Mouse (Mus musculus) kidney, embryonic 14.5 days (tissue): Measurements from ENCODE around the gene Selenom. TPM values are rescaled to one million over a fixed set of nuclear protein-coding genes. Genes with fewer than 3 reads are reported as not detected.

Experiments
- ATAC-seq: fragments of 200-750 bp; cut with Nextera tagmentation; 2 replicates; pipeline ENCODE4 v1.8.0; 2017; ENCODE audit warnings: moderate number of reproducible peaks, mild to moderate bottlenecking, moderate TSS enrichment, moderate library complexity; ENCODE audit not compliant: low FRiP score, low TSS enrichment
- H3K27ac ChIP-seq: fragments of 300-500 bp; sonication (generic); 2 replicates; pipeline ENCODE4 v1.5.1; 2014; ENCODE audit warnings: low read depth, mild to moderate bottlenecking, low read length, moderate library complexity, mixed read lengths
- H3K27me3 ChIP-seq: fragments of 300-500 bp; sonication (generic); 2 replicates; pipeline ENCODE4 v1.6.1; 2014; ENCODE audit warnings: mild to moderate bottlenecking, low read length; ENCODE audit not compliant: control insufficient read depth, insufficient read depth
- H3K36me3 ChIP-seq: fragments of 300-500 bp; sonication (generic); 2 replicates; pipeline ENCODE4 v1.6.1; 2014; ENCODE audit warnings: low read length, mixed read lengths; ENCODE audit not compliant: control insufficient read depth, insufficient read depth
- H3K4me1 ChIP-seq: fragments of 300-500 bp; sonication (generic); 2 replicates; pipeline ENCODE4 v1.6.1; 2014; ENCODE audit warnings: low read length, mixed read lengths; ENCODE audit not compliant: control insufficient read depth, insufficient read depth
- H3K4me2 ChIP-seq: fragments of 300-500 bp; sonication (generic); replicated peaks from 2 replicates; pipeline ENCODE4 v1.6.1; 2014; ENCODE audit warnings: low read depth, mild to moderate bottlenecking, low read length
- H3K4me3 ChIP-seq: fragments of 300-500 bp; sonication (generic); 2 replicates; pipeline ENCODE4 v1.5.1; 2014; ENCODE audit warnings: mild to moderate bottlenecking, low read length
- H3K9ac ChIP-seq: fragments of 300-500 bp; sonication (generic); 2 replicates; pipeline ENCODE4 v1.6.1; 2014; ENCODE audit warnings: low read depth, mild to moderate bottlenecking, low read length, moderate library complexity
- H3K9me3 ChIP-seq: fragments of 300-500 bp; sonication (generic); 2 replicates; pipeline ENCODE4 v1.6.1; 2016; ENCODE audit warnings: low read length; ENCODE audit not compliant: control insufficient read depth
- WGBS: fragments of 180-500 bp; shearing (Covaris S2); extraction: QIAGEN DNeasy Blood & Tissue Kit; methylation state at CpG from one replicate; pipeline ENCODE4 v1.1.7; 2014; 5-methylcytosine and 5-hydroxymethylcytosine counted together
- polyA plus RNA-seq: library from polyadenylated mRNA; unstranded; fragments of >200 nt; fragmentation: Nextera tagmentation; extraction: Ambion mirVana; gene quantifications from 2 replicates; pipeline ENCODE4 v1.2.1, GENCODE M21; 2014

Gene Selenom
- polyA plus RNA-seq, 1 experiment from 2014 or later, result 82.1 TPM

- Histone ChIP-seq H3K36me3 (peaks cover 40% of the 10 kb centered on the region), H3K27ac (no peak overlapping the region), H3K4me3 (peak overlapping the region; percentile 29), H3K4me2 (peak overlapping the region; percentile 47), H3K4me1 (peaks cover 20% of the 10 kb centered on the region), H3K9me3 (no peaks in the 10 kb centered on the region), H3K27me3 (0 out of 2 replicates have a peak, but pooled peaks cover 4% of the 10 kb centered on the region), H3K9ac (no peak overlapping the region; the same call in 1 of the 2 replicates)
- WGBS, result 54% methylated on average over 13 of the region's 13 CpGs
- ATAC-seq, result no peak
Observed at GRCm38 (mm10) chr11:3517846-3518732, 3.6 kb downstream of the Selenom start.

- H3K4me3 ChIP-seq, result no peak overlapping the region
- H3K4me2 ChIP-seq, result no peak overlapping the region
- H3K27me3 ChIP-seq, result 0 out of 2 replicates have a peak, but pooled peaks cover 4% of the 10 kb centered on the region
- H3K4me1 ChIP-seq, result peaks cover 16% of the 10 kb centered on the region; the same call in 1 of the 2 replicates
- no peak overlapping the region for H3K9ac ChIP-seq
- 76% methylated on average over 4 of the region's 4 CpGs for WGBS
- no peak overlapping the region for H3K27ac ChIP-seq
- no peak for ATAC-seq
- no peaks in the 10 kb centered on the region for H3K9me3 ChIP-seq
- peaks cover 51% of the 10 kb centered on the region for H3K36me3 ChIP-seq
Observed at GRCm38 (mm10) chr11:3519051-3519726, 4.7 kb downstream of the Selenom start.

- H3K27ac ChIP-seq, result no peak overlapping the region
- no peaks in the 10 kb centered on the region for H3K9me3 ChIP-seq
- no peak overlapping the region for H3K9ac ChIP-seq
- 79% methylated on average over 11 of the region's 11 CpGs for WGBS
- H3K4me1 ChIP-seq, result peaks cover 16% of the 10 kb centered on the region; the same call in 1 of the 2 replicates
- H3K27me3 ChIP-seq, result 0 out of 2 replicates have a peak, but pooled peaks cover 4% of the 10 kb centered on the region
- no peak overlapping the region for H3K4me2 ChIP-seq
- no peak for ATAC-seq
- H3K36me3 ChIP-seq, result peaks cover 58% of the 10 kb centered on the region
- no peak overlapping the region for H3K4me3 ChIP-seq
Observed at GRCm38 (mm10) chr11:3519756-3520398, 5.4 kb downstream of the Selenom start.

GRCm38 (mm10) chr11:3520919-3521318 lies 6.4 kb downstream of the Selenom start:
- Histone ChIP-seq H3K4me1 (peaks cover 10% of the 10 kb centered on the region; the same call in 1 of the 2 replicates), H3K4me3 (no peak overlapping the region), H3K4me2 (no peak overlapping the region), H3K9ac (no peak overlapping the region), H3K27ac (no peak overlapping the region), H3K36me3 (peaks cover 68% of the 10 kb centered on the region), H3K9me3 (no peaks in the 10 kb centered on the region), H3K27me3 (no peaks in the 10 kb centered on the region)
- no peak for ATAC-seq
- WGBS, result 61% methylated on average over 14 of the region's 14 CpGs

GRCm38 (mm10) chr11:3521339-3522224 lies 7.1 kb downstream of the Selenom start:
- Histone ChIP-seq H3K27me3 (no peaks in the 10 kb centered on the region), H3K4me3 (no peak overlapping the region), H3K9ac (peak overlapping the region; percentile 23; the same call in 1 of the 2 replicates), H3K27ac (no peak overlapping the region), H3K9me3 (no peaks in the 10 kb centered on the region), H3K4me2 (no peak overlapping the region), H3K4me1 (peaks cover 10% of the 10 kb centered on the region; the same call in 1 of the 2 replicates), H3K36me3 (peaks cover 75% of the 10 kb centered on the region)
- WGBS, result 82% methylated on average over 23 of the region's 23 CpGs
- no peak for ATAC-seq

GRCm38 (mm10) chr11:3522285-3523000 lies 8.0 kb downstream of the Selenom start:
- WGBS, result 96% methylated on average over 17 of the region's 17 CpGs
- Histone ChIP-seq H3K9me3 (no peaks in the 10 kb centered on the region), H3K4me3 (no peak overlapping the region), H3K27ac (no peak overlapping the region), H3K27me3 (no peaks in the 10 kb centered on the region), H3K4me2 (no peak overlapping the region), H3K4me1 (peaks cover 4% of the 10 kb centered on the region; the same call in 1 of the 2 replicates), H3K36me3 (peaks cover 84% of the 10 kb centered on the region), H3K9ac (no peak overlapping the region)
- ATAC-seq, result no peak

GRCm38 (mm10) chr11:3523840-3524582 lies 9.5 kb downstream of the Selenom start:
- H3K9me3 ChIP-seq, result no peaks in the 10 kb centered on the region
- 86% methylated on average over 7 of the region's 7 CpGs for WGBS
- ATAC-seq, result no peak
- H3K4me2 ChIP-seq, result no peak overlapping the region
- H3K4me1 ChIP-seq, result no peaks in the 10 kb centered on the region
- H3K9ac ChIP-seq, result no peak overlapping the region
- H3K4me3 ChIP-seq, result no peak overlapping the region
- H3K36me3 ChIP-seq, result peaks cover 97% of the 10 kb centered on the region
- no peaks in the 10 kb centered on the region for H3K27me3 ChIP-seq
- no peak overlapping the region for H3K27ac ChIP-seq
